Mouse (Mus musculus): ENCODE measurements around the gene Tmem104. TPM values are rescaled to one million over a fixed set of nuclear protein-coding genes. Genes with fewer than 3 reads are reported as not detected.
A peak's percentile ranks its signal among the peaks of the same experiment; 100 is the strongest.

The Tmem104 gene
- polyA plus RNA-seq, 1 experiment, result not detected

GRCm38 (mm10) chr11:115273735-115274134 lies 86.4 kb downstream of the Tmem104 start:
- Histone ChIP-seq H3K4me1 (ENCODE audit: control insufficient read depth, insufficient read depth, low read length) (peaks cover 16% of the 10 kb centered on the region), H3K27ac (ENCODE audit: insufficient read depth, low read depth, low read length) (no peak overlapping the region), H3K4me3 (ENCODE audit: insufficient read depth, low read depth, low read length) (no peak overlapping the region)
- 83% methylated on average over 7 of the region's 7 CpGs for WGBS
- TF ChIP-seq POLR2A (IDR thresholded peaks at IDR 0.05; ENCODE audit: insufficient read depth, low read depth, low read length) (no peak), CTCF (IDR thresholded peaks at IDR 0.05; ENCODE audit: insufficient read depth, low read depth, low read length) (no peak)

DNA sequence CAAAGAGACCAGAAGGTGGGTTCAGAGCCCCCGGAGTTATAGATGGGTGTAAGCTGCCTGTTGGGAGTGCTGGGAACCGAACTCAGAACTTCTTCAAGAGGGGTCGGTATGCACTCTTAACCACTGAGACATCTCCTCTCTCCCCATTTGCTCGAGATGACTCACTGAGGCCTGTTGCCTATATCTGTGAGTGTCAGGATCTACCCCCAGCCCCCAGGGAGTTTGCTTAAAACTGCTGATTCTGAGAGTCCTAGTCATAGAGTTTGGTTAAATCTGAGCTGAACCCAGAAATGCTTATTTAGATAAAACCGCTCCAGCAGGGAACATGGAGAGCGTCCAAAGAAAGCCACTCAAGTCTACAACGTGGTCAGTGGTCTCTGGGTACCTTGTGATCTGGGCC lies 86.9 kb downstream of the Tmem104 start:
- Histone ChIP-seq H3K4me3 (ENCODE audit: insufficient read depth, low read depth, low read length) (no peak overlapping the region), H3K27ac (ENCODE audit: insufficient read depth, low read depth, low read length) (no peak overlapping the region), H3K4me1 (ENCODE audit: control insufficient read depth, insufficient read depth, low read length) (peaks cover 16% of the 10 kb centered on the region)
- TF ChIP-seq POLR2A (IDR thresholded peaks at IDR 0.05; ENCODE audit: insufficient read depth, low read depth, low read length) (no peak), CTCF (IDR thresholded peaks at IDR 0.05; ENCODE audit: insufficient read depth, low read depth, low read length) (no peak)
- WGBS, result 84% methylated on average over 7 of the region's 7 CpGs

GRCm38 (mm10) chr11:115274771-115275170 lies 87.5 kb downstream of the Tmem104 start:
- H3K4me1 ChIP-seq (ENCODE audit: control insufficient read depth, insufficient read depth, low read length), result peaks cover 16% of the 10 kb centered on the region
- H3K27ac ChIP-seq (ENCODE audit: insufficient read depth, low read depth, low read length), result no peak overlapping the region
- H3K4me3 ChIP-seq (ENCODE audit: insufficient read depth, low read depth, low read length), result no peak overlapping the region
- 92% methylated on average over 6 of the region's 6 CpGs for WGBS
- no peak for TF ChIP-seq CTCF (IDR thresholded peaks at IDR 0.05; ENCODE audit: insufficient read depth, low read depth, low read length)
- no peak for TF ChIP-seq POLR2A (IDR thresholded peaks at IDR 0.05; ENCODE audit: insufficient read depth, low read depth, low read length)

- TF ChIP-seq POLR2A (IDR thresholded peaks at IDR 0.05; ENCODE audit: insufficient read depth, low read depth, low read length) (no peak), CTCF (IDR thresholded peaks at IDR 0.05; ENCODE audit: insufficient read depth, low read depth, low read length) (no peak)
- H3K4me3 ChIP-seq (ENCODE audit: insufficient read depth, low read depth, low read length), result no peak overlapping the region
- peaks cover 13% of the 10 kb centered on the region for H3K4me1 ChIP-seq (ENCODE audit: control insufficient read depth, insufficient read depth, low read length)
- 81% methylated on average over 6 of the region's 6 CpGs for WGBS
- H3K27ac ChIP-seq (ENCODE audit: insufficient read depth, low read depth, low read length), result no peak overlapping the region
Measured at GRCm38 (mm10) chr11:115275509-115275908, 88.2 kb downstream of the Tmem104 start.

- no peak for TF ChIP-seq POLR2A (IDR thresholded peaks at IDR 0.05; ENCODE audit: insufficient read depth, low read depth, low read length)
- TF ChIP-seq CTCF (IDR thresholded peaks at IDR 0.05; ENCODE audit: insufficient read depth, low read depth, low read length), result no peak
- 52% methylated on average over 3 of the region's 3 CpGs for WGBS
- no peak overlapping the region for H3K27ac ChIP-seq (ENCODE audit: insufficient read depth, low read depth, low read length)
- H3K4me1 ChIP-seq (ENCODE audit: control insufficient read depth, insufficient read depth, low read length), result peaks cover 13% of the 10 kb centered on the region
- H3K4me3 ChIP-seq (ENCODE audit: insufficient read depth, low read depth, low read length), result peak overlapping the region; percentile 15; the same call in 1 of the 2 replicates
Measured at GRCm38 (mm10) chr11:115275954-115276353, 88.7 kb downstream of the Tmem104 start.

DNA sequence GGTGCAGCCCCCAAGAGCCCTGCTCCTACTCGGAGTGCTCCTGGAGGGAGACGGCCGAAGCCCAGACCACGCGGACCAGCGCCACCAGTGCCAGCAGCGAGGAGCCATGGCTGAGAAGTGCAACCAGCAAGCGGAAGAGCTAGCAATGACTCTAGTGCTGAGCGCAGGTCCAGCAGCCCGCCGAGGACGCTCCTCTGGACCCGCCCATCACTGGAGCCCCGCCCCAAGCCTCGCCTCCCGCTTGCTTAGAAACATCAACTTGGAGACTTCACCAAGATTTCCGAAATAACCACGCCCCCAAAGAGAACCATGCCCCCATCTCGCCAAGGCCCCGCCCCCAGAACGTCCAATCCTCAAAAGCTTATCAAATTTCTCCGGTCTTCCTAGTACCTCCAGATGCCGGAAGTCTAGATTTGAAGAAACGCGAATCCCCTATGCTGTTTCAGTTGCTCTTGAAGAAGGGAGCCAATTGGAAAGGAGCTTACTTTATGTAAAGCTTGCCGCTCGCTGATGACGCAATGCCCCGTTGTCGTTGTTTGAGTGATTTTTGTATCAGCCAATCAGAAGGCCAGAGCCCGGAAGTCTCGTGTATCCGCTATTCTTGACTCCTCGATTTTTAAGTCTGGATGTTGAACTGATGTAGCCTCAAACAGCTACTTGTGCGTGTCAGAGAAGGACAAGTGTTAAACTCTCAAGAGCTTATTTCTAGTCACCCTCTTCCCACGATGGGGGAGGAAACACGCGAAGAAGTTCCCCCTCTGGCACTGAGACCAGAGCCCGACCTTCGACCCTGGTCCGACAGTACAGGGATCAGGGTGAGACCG lies 89.7 kb downstream of the Tmem104 start, which contains the start of gene Fdxr:
TSS of gene Fdxr (minus strand) at position 271 of the 824 bp plus-strand sequence.
- WGBS, result under 1% methylated on average over 42 of the region's 42 CpGs
- Histone ChIP-seq H3K27ac (ENCODE audit: insufficient read depth, low read depth, low read length) (peak within 1 kb of the TSS; percentile 92), H3K4me1 (ENCODE audit: control insufficient read depth, insufficient read depth, low read length) (peaks cover 15% of the 10 kb centered on the region), H3K4me3 (ENCODE audit: insufficient read depth, low read depth, low read length) (peak within 1 kb of the TSS; percentile 73)
- TF ChIP-seq POLR2A (IDR thresholded peaks at IDR 0.05; ENCODE audit: insufficient read depth, low read depth, low read length) (peak; percentile 93), CTCF (IDR thresholded peaks at IDR 0.05; ENCODE audit: insufficient read depth, low read depth, low read length) (no peak)

DNA sequence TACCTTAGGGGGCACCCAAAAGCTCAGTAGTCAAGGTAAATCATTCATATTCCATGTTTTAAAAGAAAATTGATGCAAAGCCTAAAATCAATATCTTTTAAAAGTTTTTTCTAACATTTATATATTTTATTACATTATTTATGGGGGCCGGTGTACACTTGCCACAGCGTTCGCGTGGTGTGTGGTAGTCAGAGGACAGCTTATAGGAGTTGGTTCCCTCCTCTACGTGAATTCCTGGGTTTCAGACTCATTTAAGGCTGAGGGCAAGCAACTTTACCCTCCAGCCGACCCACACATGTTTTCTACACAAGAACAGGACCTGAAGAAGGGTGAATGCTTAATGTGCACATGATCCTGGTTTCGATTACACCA lies 90.3 kb downstream of the Tmem104 start:
- TF ChIP-seq POLR2A (IDR thresholded peaks at IDR 0.05; ENCODE audit: insufficient read depth, low read depth, low read length) (no peak), CTCF (IDR thresholded peaks at IDR 0.05; ENCODE audit: insufficient read depth, low read depth, low read length) (no peak)
- Histone ChIP-seq H3K4me1 (ENCODE audit: control insufficient read depth, insufficient read depth, low read length) (peaks cover 19% of the 10 kb centered on the region), H3K4me3 (ENCODE audit: insufficient read depth, low read depth, low read length) (peak overlapping the region; percentile 73), H3K27ac (ENCODE audit: insufficient read depth, low read depth, low read length) (peak overlapping the region; percentile 92)
- 15% methylated on average over 7 of the region's 7 CpGs for WGBS

- Histone ChIP-seq H3K27ac (ENCODE audit: insufficient read depth, low read depth, low read length) (no peak overlapping the region), H3K4me1 (ENCODE audit: control insufficient read depth, insufficient read depth, low read length) (peaks cover 22% of the 10 kb centered on the region), H3K4me3 (ENCODE audit: insufficient read depth, low read depth, low read length) (no peak overlapping the region)
- 73% methylated on average over 6 of the region's 6 CpGs for WGBS
- no peak for TF ChIP-seq POLR2A (IDR thresholded peaks at IDR 0.05; ENCODE audit: insufficient read depth, low read depth, low read length)
- TF ChIP-seq CTCF (IDR thresholded peaks at IDR 0.05; ENCODE audit: insufficient read depth, low read depth, low read length), result no peak
Measured at GRCm38 (mm10) chr11:115278176-115278575, 90.9 kb downstream of the Tmem104 start.

DNA sequence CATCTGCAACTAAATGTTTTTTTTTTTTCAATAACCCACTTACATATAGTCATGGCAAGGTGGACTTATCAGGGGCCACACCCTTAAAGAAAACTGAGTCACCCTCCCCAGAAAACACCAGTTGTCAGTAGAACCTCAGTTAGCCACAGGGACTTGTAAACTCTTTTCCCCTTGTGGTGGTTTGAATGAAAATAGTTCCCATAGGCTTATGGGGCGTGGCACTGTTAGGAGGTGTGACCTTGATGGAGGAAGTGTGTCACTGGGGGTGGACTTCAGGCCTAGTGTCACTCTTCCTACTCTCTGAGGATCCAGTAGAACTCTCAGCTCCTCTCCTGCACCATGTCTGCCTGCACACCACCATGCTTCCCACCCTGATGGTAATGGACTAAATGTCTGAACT lies 92.4 kb downstream of the Tmem104 start:
- no peak overlapping the region for H3K27ac ChIP-seq (ENCODE audit: insufficient read depth, low read depth, low read length)
- H3K4me3 ChIP-seq (ENCODE audit: insufficient read depth, low read depth, low read length), result no peak overlapping the region
- peaks cover 26% of the 10 kb centered on the region for H3K4me1 ChIP-seq (ENCODE audit: control insufficient read depth, insufficient read depth, low read length)
- no peak for TF ChIP-seq CTCF (IDR thresholded peaks at IDR 0.05; ENCODE audit: insufficient read depth, low read depth, low read length)
- WGBS, result 76% methylated on average over 1 of the region's 1 CpGs
